Mouse (Mus musculus) kidney, adult 18-20 months (tissue): ENCODE data around the gene Lrrc34.

Experiments used
- DNase-seq: peaks from one replicate; pipeline ENCODE4 v3.0.0; 2021

Gene Lrrc34

GRCm38 (mm10) chr3:30647440-30648090 lies at the start of gene Lrrc34:
Gene Lrrc34 (minus strand): TSS chr3:30647869.
- DNase-seq, result peak; percentile 27

GRCm38 (mm10) chr3:30696346-30696745 lies 48.7 kb upstream of the Lrrc34 start:
- DNase-seq, result peak; percentile 84

- DNase-seq, result no peak
These were observed 48.0 kb upstream of the Lrrc34 start for GRCm38 (mm10) chr3:30695661-30696060.

- DNase-seq, result no peak
These were observed 43.3 kb upstream of the Lrrc34 start for GRCm38 (mm10) chr3:30690976-30691375.

DNA sequence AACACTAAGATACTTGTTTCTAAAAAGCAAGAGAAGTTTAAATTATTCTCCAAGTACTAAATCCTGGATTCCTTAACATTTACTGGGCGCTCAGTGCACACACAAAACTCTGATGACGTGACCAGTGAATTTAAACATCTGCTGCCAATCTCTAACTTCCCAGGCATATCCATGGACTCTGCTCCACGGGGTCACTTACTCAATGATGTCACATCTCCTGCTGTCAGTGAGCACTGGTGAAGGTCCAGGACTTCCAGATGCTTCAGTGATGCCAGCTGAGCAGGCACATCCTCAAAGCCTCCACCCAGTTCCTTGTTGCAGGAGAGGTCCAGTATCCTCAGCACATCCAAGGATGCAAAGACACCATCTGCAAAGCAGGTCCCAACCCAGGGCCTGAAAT lies 39.5 kb upstream of the Lrrc34 start:
- no peak for DNase-seq

- DNase-seq, result no peak
These were observed 35.5 kb upstream of the Lrrc34 start for GRCm38 (mm10) chr3:30683190-30683589.

DNA sequence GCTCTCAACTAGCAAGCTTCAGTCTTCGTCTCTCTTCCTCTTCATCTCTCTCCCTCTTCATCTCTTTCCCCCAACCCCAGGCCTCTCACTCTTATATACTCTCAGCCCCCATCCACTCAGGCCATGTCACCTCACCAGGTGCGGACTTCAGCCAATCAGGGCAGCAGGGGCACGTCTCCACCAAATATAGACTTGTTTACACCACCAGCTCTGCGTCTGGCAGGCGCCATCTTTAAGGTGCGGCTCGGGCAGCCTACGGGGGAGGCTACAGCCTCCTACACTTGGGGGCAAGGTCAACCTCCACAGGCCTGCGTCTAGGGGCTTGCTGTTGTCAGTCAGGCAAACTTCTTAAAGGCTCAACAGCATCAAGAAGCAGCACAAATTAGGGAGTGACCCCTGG lies 10.8 kb upstream of the Lrrc34 start:
- DNase-seq, result no peak

- DNase-seq, result no peak
These were observed 8.3 kb upstream of the Lrrc34 start for GRCm38 (mm10) chr3:30655937-30656336.

- DNase-seq, result peak; percentile 57
These were observed 2.6 kb upstream of the Lrrc34 start for GRCm38 (mm10) chr3:30650062-30650841.

DNA sequence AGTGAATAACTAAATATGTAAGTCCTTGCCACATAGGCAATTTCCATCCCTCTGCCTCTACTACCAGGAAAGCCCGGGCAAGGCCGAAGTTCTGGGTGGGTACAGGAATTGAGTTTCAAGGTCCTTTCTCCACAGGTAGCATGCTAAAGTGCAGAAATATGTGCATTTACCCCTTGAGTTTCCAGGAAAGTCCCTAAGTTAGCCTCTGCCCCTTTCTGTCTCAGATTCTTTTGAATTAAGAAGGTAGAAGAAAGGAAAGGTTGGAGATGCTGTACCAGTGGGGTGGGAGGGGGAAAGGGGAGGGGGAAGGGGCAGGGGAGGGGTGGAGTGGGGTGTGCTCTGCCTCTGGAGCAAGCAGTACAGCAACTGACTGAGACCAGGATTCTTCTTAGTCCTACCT lies 797 bp upstream of the Lrrc34 start:
- no peak for DNase-seq

GRCm38 (mm10) chr3:30646761-30647160 lies 908 bp downstream of the Lrrc34 start:
- DNase-seq, result no peak

GRCm38 (mm10) chr3:30644207-30644606 lies 3.5 kb downstream of the Lrrc34 start, which contains the start of gene Lrriq4:
Gene Lrriq4 (plus strand): TSS chr3:30644507.
- DNase-seq, result no peak

- no peak for DNase-seq
These were observed 12.0 kb downstream of the Lrrc34 start for GRCm38 (mm10) chr3:30635629-30636028.

DNA sequence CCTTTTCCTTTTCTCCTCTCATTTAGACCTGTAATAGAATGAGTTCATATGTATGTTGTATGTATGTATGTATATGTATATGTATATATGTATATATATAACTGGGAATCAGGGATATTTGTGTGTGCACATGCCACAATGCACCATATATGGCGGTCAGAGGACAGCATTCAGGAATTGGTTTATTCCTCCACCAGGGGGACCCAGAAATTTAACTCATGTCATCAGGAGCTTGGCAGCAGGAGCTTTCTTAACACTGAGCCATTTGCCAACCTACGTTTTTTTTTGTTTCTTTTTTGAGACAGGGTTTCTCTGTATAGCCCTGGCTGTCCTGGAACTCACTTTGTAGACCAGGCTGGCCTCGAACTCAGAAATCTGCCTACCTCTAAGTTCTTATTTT lies 14.0 kb downstream of the Lrrc34 start:
- DNase-seq, result no peak

GRCm38 (mm10) chr3:30620132-30620531 lies 27.5 kb downstream of the Lrrc34 start:
- DNase-seq, result no peak

DNA sequence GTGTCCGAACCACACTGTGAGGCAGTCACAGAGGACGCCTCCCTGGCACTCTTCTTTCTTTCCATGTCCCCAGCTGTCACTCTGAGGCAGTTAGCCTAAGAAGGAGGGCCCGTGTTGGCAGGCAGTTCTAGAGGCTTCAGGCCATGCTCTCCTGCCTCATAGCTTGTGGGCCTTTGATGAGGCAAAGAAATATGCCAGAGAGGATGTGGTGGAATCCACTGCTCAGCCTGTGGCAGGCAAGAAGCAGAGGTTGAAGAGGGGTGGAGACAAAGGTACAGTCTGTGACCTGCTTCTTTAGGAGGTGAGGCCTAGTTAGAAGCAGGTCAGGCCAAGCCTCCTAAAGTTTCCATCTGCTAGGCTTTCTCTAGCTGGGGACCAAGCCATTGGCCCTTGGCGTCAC lies 36.7 kb downstream of the Lrrc34 start:
- DNase-seq, result no peak

GRCm38 (mm10) chr3:30608999-30609398 lies 38.7 kb downstream of the Lrrc34 start:
- DNase-seq, result no peak

- DNase-seq, result no peak
These were observed 44.4 kb downstream of the Lrrc34 start for GRCm38 (mm10) chr3:30603256-30603655.

DNA sequence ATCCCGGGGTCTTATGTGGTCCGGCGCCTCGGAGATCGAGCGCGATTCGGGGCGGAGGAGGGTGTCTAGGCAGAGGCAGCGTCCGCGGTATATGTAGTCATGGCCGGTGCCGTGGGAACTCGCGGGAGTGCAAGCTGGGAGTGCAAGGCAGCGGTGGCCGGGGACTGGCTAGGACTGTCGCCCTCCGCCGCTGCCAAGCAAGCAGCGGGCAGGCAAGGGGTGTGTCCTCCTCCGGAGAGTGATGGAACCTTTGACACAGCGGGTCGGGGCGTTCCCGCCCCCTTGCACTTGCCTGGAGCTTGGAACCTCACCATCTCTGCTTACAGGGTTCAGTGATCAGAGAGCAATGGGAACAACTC lies 45.0 kb downstream of the Lrrc34 start:
- DNase-seq, result peak; percentile 84

- DNase-seq, result peak; percentile 99
These were observed 45.5 kb downstream of the Lrrc34 start, which contains the start of gene Mynn for GRCm38 (mm10) chr3:30602065-30602739. Gene Mynn (plus strand): TSS chr3:30602065.

GRCm38 (mm10) chr3:30601610-30602064 lies 46.0 kb downstream of the Lrrc34 start:
- no peak for DNase-seq

DNA sequence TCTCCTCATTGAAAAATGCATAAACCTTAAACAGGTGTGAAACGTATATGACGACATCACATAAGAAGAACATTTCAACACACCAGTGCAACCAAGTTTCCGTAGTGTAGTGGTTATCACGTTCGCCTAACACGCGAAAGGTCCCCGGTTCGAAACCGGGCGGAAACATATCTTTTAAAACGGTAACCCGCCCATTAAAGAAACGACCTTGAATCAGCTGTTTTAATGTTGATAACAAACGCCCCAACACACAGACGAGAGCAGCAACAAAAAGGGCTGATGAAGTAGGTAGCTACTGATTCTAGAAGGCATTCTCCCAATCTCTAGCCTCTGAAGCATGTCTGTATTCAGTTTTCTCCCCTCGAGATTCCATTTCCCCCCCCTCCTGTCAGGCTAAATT lies 46.5 kb downstream of the Lrrc34 start:
- DNase-seq, result peak; percentile 93

GRCm38 (mm10) chr3:30600717-30601116 lies 47.0 kb downstream of the Lrrc34 start:
- DNase-seq, result peak; percentile 59
